Mouse (Mus musculus) stomach, embryonic 14.5 days (tissue): Measurements from ENCODE around the gene Med27. TPM values are rescaled to one million over a fixed set of nuclear protein-coding genes. Genes with fewer than 3 reads are reported as not detected.
"Not testable (repeated sequence)": the region's sequence is repeated elsewhere in the genome, so short reads cannot be mapped to it uniquely, and the experiment has no call there.

Source experiments
- ATAC-seq: fragments of 200-750 bp; cut with Nextera tagmentation; 2 replicates; pipeline ENCODE4 v1.8.0; 2017; ENCODE audit warnings: low read depth, moderate TSS enrichment; ENCODE audit not compliant: insufficient number of reproducible peaks, insufficient read depth, low FRiP score
- H3K27ac ChIP-seq: fragments of 300-500 bp; sonication (generic); 2 replicates; pipeline ENCODE4 v1.5.1; 2014; ENCODE audit warnings: mild to moderate bottlenecking, low read length, moderate library complexity, mixed read lengths
- H3K27me3 ChIP-seq: fragments of 300-500 bp; sonication (generic); 2 replicates; pipeline ENCODE4 v1.6.1; 2014; ENCODE audit warnings: low read length, control low read depth, mixed read lengths; ENCODE audit not compliant: control insufficient read depth, insufficient read depth
- H3K36me3 ChIP-seq: fragments of 300-500 bp; sonication (generic); 2 replicates; pipeline ENCODE4 v1.6.1; 2014; ENCODE audit warnings: mild to moderate bottlenecking, control low read depth, low read length, moderate library complexity, mixed read lengths; ENCODE audit not compliant: control insufficient read depth, insufficient read depth
- H3K4me1 ChIP-seq: fragments of 300-500 bp; sonication (generic); 2 replicates; pipeline ENCODE4 v1.6.1; 2014; ENCODE audit warnings: low read length, control low read depth, mixed read lengths; ENCODE audit not compliant: control insufficient read depth, insufficient read depth
- H3K4me2 ChIP-seq: fragments of 300-500 bp; sonication (generic); replicated peaks from 2 replicates; pipeline ENCODE4 v1.6.1; 2014; ENCODE audit warnings: low read depth, low read length, control low read depth
- H3K4me3 ChIP-seq: fragments of 300-500 bp; sonication (generic); 2 replicates; pipeline ENCODE4 v1.5.1; 2014; ENCODE audit warnings: low read depth, low read length, control low read depth
- H3K9ac ChIP-seq: fragments of 300-500 bp; sonication (generic); replicated peaks from 2 replicates; pipeline ENCODE4 v1.6.1; 2014; ENCODE audit warnings: low read depth, mild to moderate bottlenecking, control low read depth, low read length, moderate library complexity, mixed read lengths
- H3K9me3 ChIP-seq: fragments of 300-500 bp; sonication (generic); 2 replicates; pipeline ENCODE4 v1.6.1; 2016; ENCODE audit warnings: low read depth, low read length, control low read depth; ENCODE audit not compliant: control insufficient read depth
- WGBS: fragments of 180-500 bp; shearing (Covaris S2); extraction: QIAGEN DNeasy Blood & Tissue Kit; methylation state at CpG from one replicate; pipeline ENCODE4 v1.1.7; 2014; 5-methylcytosine and 5-hydroxymethylcytosine counted together
- polyA plus RNA-seq: library from polyadenylated mRNA; unstranded; fragments of >200 nt; fragmentation: Nextera tagmentation; extraction: Ambion mirVana; gene quantifications from 2 replicates; pipeline ENCODE4 v1.2.1, GENCODE M21; 2014

Med27 gene
- polyA plus RNA-seq, 1 experiment from 2014 or later = 51.7 TPM

GRCm38 (mm10) chr2:29525273-29525805, 178.7 kb downstream of the Med27 start:
- H3K4me2 ChIP-seq = no peak overlapping the region
- ATAC-seq = no peak

GRCm38 (mm10) chr2:29526266-29526665, 179.6 kb downstream of the Med27 start:
- H3K36me3 ChIP-seq = no peaks in the 10 kb centered on the region
- H3K27me3 ChIP-seq = no peaks in the 10 kb centered on the region
- H3K4me3 ChIP-seq = no peak overlapping the region
- H3K4me1 ChIP-seq = peaks cover 2% of the 10 kb centered on the region; the same call in 1 of the 2 replicates
- no peak overlapping the region for H3K9ac ChIP-seq
- no peak for ATAC-seq
- no peak overlapping the region for H3K4me2 ChIP-seq
- 79% methylated on average over 14 of the region's 14 CpGs for WGBS
- no peaks in the 10 kb centered on the region for H3K9me3 ChIP-seq
- no peak overlapping the region for H3K27ac ChIP-seq

More at GRCm38 (mm10) chr2:29525273-29525805, 178.7 kb downstream of the Med27 start:
- no peak overlapping the region for H3K4me3 ChIP-seq
- no peaks in the 10 kb centered on the region for H3K27me3 ChIP-seq
- H3K36me3 ChIP-seq = no peaks in the 10 kb centered on the region
- H3K9me3 ChIP-seq = no peaks in the 10 kb centered on the region
- H3K4me1 ChIP-seq = peaks cover 2% of the 10 kb centered on the region; the same call in 1 of the 2 replicates
- H3K9ac ChIP-seq = no peak overlapping the region
- WGBS = 41% methylated on average over 4 of the region's 4 CpGs
- H3K27ac ChIP-seq = no peak overlapping the region

- not testable (repeated sequence) for H3K4me2 ChIP-seq, H3K9me3 ChIP-seq, H3K27me3 ChIP-seq, ATAC-seq, H3K4me1 ChIP-seq, H3K9ac ChIP-seq, H3K27ac ChIP-seq, H3K4me3 ChIP-seq, H3K36me3 ChIP-seq
- WGBS = 91% methylated on average over 9 of the region's 9 CpGs
These were observed 180.9 kb downstream of the Med27 start for GRCm38 (mm10) chr2:29527480-29527879.

- H3K9me3 ChIP-seq = no peaks in the 10 kb centered on the region
- WGBS = 85% methylated on average over 5 of the region's 5 CpGs
- no peak for ATAC-seq
These were observed 182.2 kb downstream of the Med27 start for GRCm38 (mm10) chr2:29528811-29529210.

GRCm38 (mm10) chr2:29529788-29530187, 183.2 kb downstream of the Med27 start:
- 100% methylated on average over 2 of the region's 2 CpGs for WGBS
- not testable (repeated sequence) for H3K4me3 ChIP-seq, ATAC-seq, H3K4me1 ChIP-seq, H3K36me3 ChIP-seq, H3K27me3 ChIP-seq, H3K9me3 ChIP-seq, H3K27ac ChIP-seq, H3K4me2 ChIP-seq, H3K9ac ChIP-seq

More at GRCm38 (mm10) chr2:29528811-29529210, 182.2 kb downstream of the Med27 start:
- Histone ChIP-seq H3K4me3 (no peak overlapping the region), H3K27me3 (no peaks in the 10 kb centered on the region), H3K36me3 (no peaks in the 10 kb centered on the region), H3K27ac (no peak overlapping the region), H3K4me1 (peaks cover 2% of the 10 kb centered on the region; the same call in 1 of the 2 replicates), H3K9ac (no peak overlapping the region), H3K4me2 (no peak overlapping the region)

- no peaks in the 10 kb centered on the region for H3K4me1 ChIP-seq
- no peaks in the 10 kb centered on the region for H3K36me3 ChIP-seq
- no peaks in the 10 kb centered on the region for H3K9me3 ChIP-seq
- no peak overlapping the region for H3K4me3 ChIP-seq
- no peak overlapping the region for H3K9ac ChIP-seq
- ATAC-seq = no peak
- H3K4me2 ChIP-seq = no peak overlapping the region
- 88% methylated on average over 3 of the region's 3 CpGs for WGBS
- H3K27ac ChIP-seq = no peak overlapping the region
- no peaks in the 10 kb centered on the region for H3K27me3 ChIP-seq
These were observed 185.6 kb downstream of the Med27 start for GRCm38 (mm10) chr2:29532173-29532572.

- Histone ChIP-seq H3K4me1 (no peaks in the 10 kb centered on the region), H3K4me3 (no peak overlapping the region), H3K27me3 (no peaks in the 10 kb centered on the region), H3K9me3 (no peaks in the 10 kb centered on the region), H3K9ac (no peak overlapping the region), H3K27ac (no peak overlapping the region), H3K36me3 (no peaks in the 10 kb centered on the region), H3K4me2 (no peak overlapping the region)
- WGBS = 76% methylated on average over 5 of the region's 5 CpGs
- no peak for ATAC-seq
These were observed 186.3 kb downstream of the Med27 start for GRCm38 (mm10) chr2:29532921-29533320.

GRCm38 (mm10) chr2:29535566-29536244, 189.1 kb downstream of the Med27 start:
- Histone ChIP-seq H3K36me3 (no peaks in the 10 kb centered on the region), H3K9me3 (no peaks in the 10 kb centered on the region), H3K4me3 (no peak overlapping the region), H3K27me3 (no peaks in the 10 kb centered on the region), H3K4me1 (no peaks in the 10 kb centered on the region), H3K4me2 (no peak overlapping the region), H3K9ac (no peak overlapping the region), H3K27ac (no peak overlapping the region)
- WGBS = 74% methylated on average over 5 of the region's 5 CpGs
- ATAC-seq = no peak
